ENCODE assay signal across 8 mouse cellular contexts in genomic region chr15:79946022-79946421, GRCm38 (mm10). TPM values are rescaled to one million over a fixed set of nuclear protein-coding genes. Genes with fewer than 3 reads are reported as not detected.
DNase-seq lines count a peak whose midpoint lies in the region; ATAC-seq and TF ChIP-seq lines count a peak whose summit lies in the region.

No protein-coding gene starts in this region.

- 0 out of 2 replicates have a peak, but pooled peaks cover 2% of the 10 kb centered on the region for H3K4me1 ChIP-seq in cortical plate, adult 2 months (ENCODE audit: control insufficient read depth, insufficient read depth, low read length)

- peak; percentile 98 for TF ChIP-seq CTCF in cortical plate, adult 2 months (IDR thresholded peaks at IDR 0.05; ENCODE audit: extremely low read depth, insufficient read depth, low read length)

- no peak overlapping the region for H3K27ac ChIP-seq in cortical plate, adult 2 months (ENCODE audit: insufficient read depth, low read length)

- peak; percentile 75 for DNase-seq in WW6 (ENCODE audit: low read depth, low spot score)
- DNase-seq in gastrocnemius, postnatal 10 days: peak; percentile 89
- DNase-seq in left cerebral cortex, adult 9 months (ENCODE audit: low spot score in 2 of 2): peak; percentile 60 to 91
- DNase-seq in right cerebral cortex, postnatal 14 days: peak; percentile 90
- DNase-seq in urinary bladder, postnatal 25 days (ENCODE audit: low spot score): peak; percentile 92

- ATAC-seq in inflammation-experienced regulatory T-cells, adult 6 months: peak; percentile 58
- peak; percentile 83 for ATAC-seq in megakaryocyte progenitor cell, adult 5-6 weeks (replicated peaks; ENCODE audit: poor library complexity)

- H3K4me3 ChIP-seq in cortical plate, adult 2 months (ENCODE audit: insufficient read depth, low read length): no peak overlapping the region

- TF ChIP-seq POLR2A in cortical plate, adult 2 months (IDR thresholded peaks at IDR 0.05; ENCODE audit: extremely low read depth, insufficient read depth, low read length): no peak

RNA-seq across cellular contexts. Expression of gene Cbx7, which starts 24.9 kb away (rescaled TPM):
- 58.4 and 62.6 TPM in 2 replicates for polyA plus RNA-seq in cortical plate, adult 2 months (2012; rRNA removed)
- total RNA-seq in gastrocnemius, postnatal 10 days (2021): 1 to 10 TPM; 2.9 to 4.1 TPM
- polyA plus RNA-seq in inflammation-experienced regulatory T-cells, adult 6 months (2017; shearing (Covaris generic)): 10 to 100 TPM; 13.3 to 48.6 (median 38.5) TPM
- 3.3 TPM in 2 replicates for total RNA-seq in megakaryocyte progenitor cell, adult 5-6 weeks (2015)
- total RNA-seq in megakaryocyte progenitor cell, adult 5-6 weeks (2017): 1.7 and 2.1 TPM in 2 replicates

RNA-seq across cellular contexts. Expression of gene Apobec3, which starts 54.6 kb away (rescaled TPM):
- 6.7 and 7.5 TPM in 2 replicates for polyA plus RNA-seq in cortical plate, adult 2 months (2012; rRNA removed)
- total RNA-seq in gastrocnemius, postnatal 10 days (2021): 10 to 100 TPM in 1 of 2 experiments, 1 to 10 TPM in 1; 7.5 to 11.8 TPM
- polyA plus RNA-seq in inflammation-experienced regulatory T-cells, adult 6 months (2017; shearing (Covaris generic)): 100 to 1,000 TPM; 509 to 683 (median 543) TPM
- 167 and 177 TPM in 2 replicates for total RNA-seq in megakaryocyte progenitor cell, adult 5-6 weeks (2015)
- total RNA-seq in megakaryocyte progenitor cell, adult 5-6 weeks (2017): 159 and 166 TPM in 2 replicates

Comparison
In these comparisons a context has a peak if more than half of its experiments do, and no peak if none do; other contexts are left out.
1. RNA of gene Apobec3, which starts 54.6 kb away (total RNA-seq): 159 to 177 TPM in megakaryocyte progenitor cell, adult 5-6 weeks; 7.5 to 11.8 TPM in gastrocnemius, postnatal 10 days; every median in the first group is over 10 times any median in the second.
2. Peak in every context shown above with its lines, with median percentiles within 50 percentile points of each other: DNase-seq.